Mouse (Mus musculus) neural tube, embryonic 10.5 days (tissue): ENCODE results near the gene Nup188.

Source experiments
- DNase-seq: peaks from one replicate; pipeline ENCODE4 v3.0.0-alpha.2; 2017; ENCODE audit warnings: low spot score; ENCODE audit errors: extremely low spot score

Gene Nup188

DNA sequence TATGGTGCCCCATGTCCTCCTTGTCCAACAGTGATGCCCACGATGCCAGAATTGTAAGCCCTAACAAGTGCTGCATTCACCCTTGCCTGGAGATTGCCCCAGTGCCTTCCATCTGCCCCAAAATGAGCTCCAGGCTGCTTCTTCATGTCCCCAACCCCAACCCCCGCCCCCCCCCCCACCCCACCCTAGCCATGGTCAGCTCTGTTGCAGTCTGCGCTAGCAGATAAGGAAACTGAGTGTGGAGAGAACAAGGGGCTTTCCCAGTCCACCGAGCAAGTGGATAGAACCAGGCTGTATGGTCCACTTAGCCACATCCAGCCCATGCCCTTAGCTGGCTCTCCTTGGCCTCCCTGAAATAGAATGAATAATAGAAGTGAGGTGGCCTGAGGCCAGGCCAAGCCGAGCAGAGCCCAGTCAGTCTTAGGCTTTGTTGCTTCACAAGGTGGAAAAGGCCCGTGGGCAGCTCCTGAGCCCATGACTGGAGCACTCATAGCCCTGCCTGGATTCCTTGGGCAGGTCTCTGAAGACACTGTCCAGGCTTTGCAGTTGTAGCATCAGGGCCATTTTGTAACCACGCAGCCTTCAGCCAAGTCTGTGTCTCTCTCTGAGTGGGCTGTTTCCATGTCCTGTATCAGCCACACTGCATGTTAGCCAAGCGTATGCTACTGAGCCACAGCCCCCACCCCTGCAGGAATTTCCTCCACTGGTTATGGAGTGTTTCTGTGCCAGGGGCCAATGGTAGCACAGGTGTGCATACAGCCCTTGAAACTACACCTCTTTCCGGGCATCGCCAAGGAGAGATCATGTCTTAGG, 94.6 kb downstream of the Nup188 start:
- DNase-seq, result no peak

DNA sequence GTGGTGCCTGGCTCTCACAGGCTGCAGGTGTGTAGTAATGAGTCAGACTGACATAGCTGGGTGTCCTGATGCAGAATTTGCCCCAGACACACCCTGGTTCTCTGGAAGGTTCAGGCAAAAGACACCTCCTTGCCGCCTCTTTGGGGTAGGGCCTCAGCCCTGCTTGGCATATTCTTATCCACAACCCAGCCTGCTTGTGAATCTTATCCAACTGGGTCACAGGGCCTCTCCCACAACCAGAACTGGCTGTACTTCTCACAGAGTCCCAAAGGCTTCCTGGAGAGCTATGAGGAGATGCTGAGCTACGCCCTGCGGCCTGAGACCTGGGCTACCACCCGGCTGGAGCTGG, 95.2 kb downstream of the Nup188 start:
- DNase-seq, result no peak

DNA sequence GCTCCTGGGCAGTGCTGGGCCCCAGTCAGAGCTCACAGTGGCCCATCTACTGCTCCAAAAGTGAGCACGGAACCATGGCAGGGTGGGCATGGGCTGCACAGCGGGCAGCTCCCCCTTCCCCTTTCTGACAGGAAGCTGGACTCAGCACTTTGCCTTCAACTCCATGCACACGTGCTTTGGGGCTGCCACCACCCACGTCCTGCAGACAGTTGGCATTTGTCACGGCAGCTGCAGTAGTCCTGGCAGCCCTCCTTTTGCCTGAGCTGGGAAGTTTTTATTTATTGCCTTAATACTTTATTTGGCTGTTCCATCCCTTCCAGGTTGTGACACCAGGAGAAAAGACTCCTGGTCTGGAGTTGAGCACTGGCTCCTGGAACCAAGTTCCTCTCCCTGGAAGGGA, 98.6 kb downstream of the Nup188 start:
- DNase-seq, result no peak

DNA sequence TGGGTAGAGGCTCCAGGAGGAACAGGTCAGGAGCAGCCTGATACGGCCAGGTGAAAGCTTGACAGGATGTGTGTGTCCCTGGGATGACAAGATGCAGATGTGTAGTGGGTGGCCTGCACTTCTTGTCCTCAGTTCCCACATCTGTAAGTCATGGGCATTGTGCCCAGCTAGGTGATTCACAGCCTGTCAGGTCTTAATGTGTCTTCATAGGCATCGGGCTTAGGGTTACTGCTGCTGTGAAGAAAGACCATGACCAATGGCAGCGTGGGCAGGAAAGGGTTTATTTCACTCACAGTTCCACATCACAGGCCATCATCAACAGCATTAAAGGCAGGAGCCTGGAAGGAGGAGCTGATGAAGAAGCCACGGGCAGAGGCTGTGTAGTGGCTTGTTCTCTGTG, 99.4 kb downstream of the Nup188 start:
- DNase-seq, result no peak

DNA sequence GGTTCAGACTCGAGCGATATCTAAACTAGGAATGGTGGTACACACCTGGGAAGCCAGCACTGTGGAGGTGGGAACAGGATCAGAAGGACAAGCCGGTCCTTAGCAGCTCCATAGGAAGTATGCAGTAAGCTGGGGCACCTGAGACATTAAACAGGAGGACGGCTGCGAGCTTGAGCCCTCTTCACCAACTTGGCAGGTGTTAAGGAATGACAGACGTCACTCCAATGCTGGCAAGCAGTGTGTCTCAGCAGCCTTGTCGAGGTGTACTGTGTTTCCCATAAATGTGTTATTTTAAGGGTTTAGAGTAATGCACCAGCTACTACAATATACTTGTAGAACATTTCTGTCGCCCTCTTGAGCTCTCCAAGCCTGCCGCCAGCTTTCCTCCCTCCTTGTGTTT, 100.7 kb downstream of the Nup188 start:
- no peak for DNase-seq

DNA sequence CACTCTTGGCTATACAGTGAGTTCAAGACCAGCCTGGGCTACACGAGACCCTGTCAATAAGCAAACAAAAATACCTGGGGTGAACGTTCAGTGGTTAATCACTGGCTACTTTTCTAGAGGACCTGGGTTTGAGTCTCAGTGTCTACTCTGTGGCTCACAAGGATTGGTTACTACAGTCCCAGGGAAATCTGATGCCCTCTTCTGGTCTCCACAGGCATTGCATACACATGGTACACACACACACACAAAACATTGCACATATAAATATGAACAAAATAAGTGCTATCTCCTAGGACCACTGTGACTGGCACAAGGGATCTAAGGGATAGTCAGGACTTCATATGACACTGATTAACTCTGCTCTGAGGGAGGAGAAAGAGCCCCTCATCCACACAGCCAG, 102.8 kb downstream of the Nup188 start:
- no peak for DNase-seq

DNA sequence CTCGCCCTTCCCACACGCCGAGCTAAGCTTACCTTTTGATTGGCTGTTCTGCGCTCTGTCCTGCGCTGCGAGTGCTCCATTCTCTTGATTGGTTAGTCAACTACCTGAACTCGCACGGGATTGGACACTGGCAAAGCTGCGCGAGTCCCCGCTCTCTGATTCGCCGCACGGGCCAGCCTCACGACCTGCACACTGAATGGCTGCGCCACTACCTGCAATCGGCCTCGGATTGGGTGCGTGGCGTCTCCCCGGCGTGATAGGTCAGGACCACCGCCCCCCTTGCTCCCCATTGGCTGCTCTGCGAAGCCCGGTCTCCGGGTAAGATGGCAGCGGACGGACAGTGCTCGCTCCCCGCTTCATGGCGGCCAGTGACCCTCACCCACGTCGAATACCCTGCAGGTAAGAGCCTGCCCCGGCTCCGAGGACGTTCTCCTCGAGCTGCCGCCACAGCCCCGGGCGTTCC, 105.9 kb downstream of the Nup188 start, which contains the start of gene Dolpp1:
Gene Dolpp1 (plus strand): TSS at position 141 of the 463 bp plus-strand sequence.
- peak; percentile 97 for DNase-seq

DNA sequence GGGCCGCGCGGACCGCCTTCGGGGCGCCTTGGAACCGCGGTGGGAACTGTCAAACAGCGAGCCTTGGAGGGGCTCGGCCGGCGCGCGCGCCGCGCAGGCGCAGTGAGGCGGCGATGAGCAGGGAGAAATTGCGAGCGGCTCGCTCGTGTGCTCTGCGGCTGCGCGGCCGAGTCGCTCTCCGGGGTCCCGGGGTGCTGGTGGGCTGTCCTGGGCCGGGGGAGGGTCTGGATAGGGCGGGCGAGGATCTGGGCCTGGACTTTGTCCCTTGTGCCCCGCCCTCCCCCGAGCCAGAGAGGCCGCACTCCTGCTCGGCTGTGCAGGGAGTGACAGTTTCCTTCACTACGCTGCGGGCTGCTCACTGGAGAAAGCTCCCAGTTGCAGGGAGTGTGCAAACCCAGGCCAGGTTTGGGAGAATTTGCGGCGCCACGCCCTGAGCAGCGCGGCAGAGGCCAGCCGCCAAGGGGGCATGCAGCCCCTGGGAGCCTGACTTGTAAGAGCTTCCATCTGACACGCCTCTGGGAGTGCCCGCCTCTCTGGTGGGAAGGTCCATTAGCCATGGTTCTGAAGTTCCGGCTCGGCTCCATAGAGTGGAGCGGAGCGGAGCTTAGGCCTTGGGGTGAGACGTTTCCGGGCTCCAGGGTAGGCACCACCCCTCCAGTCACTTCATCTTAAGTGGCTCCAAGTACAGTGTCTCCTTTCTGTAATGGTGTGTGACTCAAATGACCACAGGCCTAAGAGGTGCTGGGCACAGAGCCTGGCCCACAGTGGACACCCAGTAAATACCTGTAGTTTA, 106.6 kb downstream of the Nup188 start:
- DNase-seq, result no peak

DNA sequence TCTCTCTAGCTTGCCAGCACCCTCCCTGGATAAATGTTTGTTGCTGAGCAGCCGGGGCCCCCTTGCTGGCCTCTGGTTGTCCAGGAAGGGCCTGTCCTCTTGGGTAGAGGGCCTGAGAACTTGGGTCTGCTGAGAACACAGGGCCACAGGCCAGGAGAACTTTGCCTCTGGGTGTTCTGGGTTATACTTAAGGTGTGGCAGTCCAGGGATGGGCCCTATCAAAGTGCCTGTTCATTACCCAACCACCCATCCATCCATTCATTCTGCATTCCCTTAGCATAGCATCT, 107.1 kb downstream of the Nup188 start:
- no peak for DNase-seq
